Mouse (Mus musculus): ENCODE data around the gene Dnaic2.

The Dnaic2 gene

DNA sequence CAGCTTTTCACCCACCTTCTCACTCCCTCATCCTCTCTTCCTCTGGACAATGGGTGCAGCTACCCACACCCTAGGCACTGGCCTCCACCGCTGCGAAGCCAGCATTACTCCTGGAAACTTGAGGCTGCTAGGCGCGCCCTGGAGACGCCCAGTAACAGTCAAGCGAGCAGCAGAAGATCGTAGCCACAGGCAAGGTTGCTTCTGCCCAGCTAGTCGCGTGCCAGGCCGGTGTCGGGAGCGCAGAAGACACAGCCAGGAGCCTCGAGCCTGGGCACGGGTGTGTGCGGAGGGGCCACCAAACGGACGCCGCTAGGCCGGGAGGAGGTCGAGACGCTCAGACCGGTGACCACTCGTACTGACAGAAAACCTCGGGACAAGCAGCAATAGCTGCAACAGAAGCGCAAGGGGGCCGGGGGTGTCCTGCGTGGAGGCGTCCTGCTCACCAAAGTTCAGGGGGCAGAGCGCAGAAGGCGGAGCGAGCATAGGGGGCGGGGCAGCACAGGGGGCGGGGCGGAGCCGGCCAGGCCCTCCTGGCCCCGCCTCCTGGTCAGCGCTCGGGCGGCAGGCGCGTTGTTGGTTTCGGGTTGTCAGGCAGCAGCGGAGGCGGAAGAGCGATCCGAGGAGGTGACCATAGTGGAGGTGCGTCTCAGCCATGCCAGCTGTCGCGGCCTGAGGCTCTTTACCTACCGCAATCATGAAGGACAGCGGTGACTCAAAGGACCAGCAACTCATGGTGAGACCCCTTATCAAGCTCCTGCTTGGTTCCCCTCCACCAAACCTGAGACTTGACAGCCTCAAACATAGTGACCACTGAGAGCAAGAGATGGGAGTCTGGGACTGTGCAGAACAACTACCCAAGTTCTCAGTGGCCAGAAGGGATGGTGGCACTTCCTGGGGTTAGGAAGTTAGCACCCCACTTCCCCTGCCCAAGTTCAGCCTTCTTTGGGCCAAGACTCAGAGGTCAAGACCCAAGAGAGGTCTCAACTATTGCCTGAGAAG is 37.9 kb downstream of the Dnaic2 start, which contains the start of gene Kif19a:
TSS of gene Kif19a (plus strand) at position 569 of the 999 bp plus-strand sequence.
- peak; percentile 57 to 75 for DNase-seq

DNA sequence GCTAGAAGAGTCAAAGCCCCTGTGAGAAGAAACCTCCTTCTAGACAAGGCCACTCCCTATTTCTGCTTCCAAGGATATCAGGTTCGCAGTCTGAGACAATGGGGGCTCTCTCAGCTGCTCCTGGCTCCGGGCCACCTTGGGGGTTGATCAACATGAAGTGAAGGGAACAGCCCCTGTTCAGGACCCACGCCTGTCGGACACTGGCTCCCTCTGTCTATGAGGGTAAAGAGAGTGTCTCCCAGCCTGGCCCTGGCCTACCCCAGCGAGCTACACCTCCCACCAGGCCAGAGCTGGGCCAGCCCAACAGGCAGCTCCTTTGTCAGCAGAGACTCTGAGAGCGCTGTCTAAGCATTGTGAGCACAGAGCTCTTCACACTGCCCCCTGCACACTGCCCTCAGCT is 42.7 kb downstream of the Dnaic2 start:
- DNase-seq = no peak

DNA sequence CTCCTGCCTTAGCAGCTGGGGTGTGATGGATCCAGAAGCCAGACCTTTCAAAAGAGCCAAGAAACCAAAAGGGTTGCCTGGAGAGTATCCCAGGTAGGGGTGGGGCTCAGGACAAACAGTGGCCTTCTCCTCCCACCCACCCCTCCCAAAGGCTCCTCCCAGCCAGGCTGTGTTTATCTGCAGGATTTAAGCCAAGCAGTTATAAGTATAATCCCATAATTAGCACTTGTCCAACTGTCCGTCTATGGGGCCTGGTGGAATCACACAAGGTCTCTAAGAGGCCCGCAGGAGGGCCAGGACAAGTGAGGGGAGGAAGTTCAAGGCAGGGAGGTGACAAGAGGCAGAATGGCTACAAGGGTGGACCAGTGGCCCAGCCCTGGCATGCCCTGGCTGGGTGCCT is 44.7 kb downstream of the Dnaic2 start:
- no peak for DNase-seq

DNA sequence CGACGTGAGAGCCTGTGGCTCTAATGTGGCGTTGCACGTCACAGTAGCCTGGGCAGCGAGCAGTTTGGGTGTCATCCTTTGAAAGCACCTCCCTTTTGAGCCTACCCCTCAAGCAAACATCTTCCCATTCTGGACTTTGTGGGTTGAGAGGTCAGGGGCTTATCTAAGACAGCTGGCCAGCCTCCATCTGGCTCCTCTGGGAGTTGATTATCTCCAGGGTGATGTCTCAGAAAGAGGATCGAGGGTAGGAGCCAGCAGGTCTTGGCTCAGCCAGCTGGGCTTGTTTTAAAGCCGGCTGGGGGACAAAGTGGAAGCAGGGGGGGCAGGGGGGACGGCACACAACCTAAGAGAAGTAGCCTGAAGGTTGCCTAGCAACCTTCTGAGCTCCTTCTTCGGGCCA is 52.9 kb downstream of the Dnaic2 start:
- DNase-seq = no peak

DNA sequence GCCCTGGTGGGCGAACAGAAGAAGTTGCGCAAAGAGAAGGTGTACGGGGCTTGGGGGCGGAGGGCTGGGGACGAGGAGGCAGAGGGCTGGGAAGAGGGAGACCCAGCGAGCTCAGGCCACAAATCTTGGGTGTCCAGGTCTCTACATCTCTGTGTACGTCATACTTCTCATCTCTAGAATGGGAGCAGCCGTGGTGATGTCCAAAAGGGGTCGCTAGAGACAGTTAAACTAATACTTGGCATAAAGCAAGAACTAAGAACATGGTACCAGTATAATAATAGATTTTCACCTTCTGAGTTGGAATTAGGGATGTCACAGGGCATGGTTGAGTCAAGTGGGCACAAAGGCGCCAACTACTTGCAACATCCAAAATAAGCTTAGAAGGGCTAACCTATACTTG is 58.7 kb downstream of the Dnaic2 start:
- DNase-seq = no peak

DNA sequence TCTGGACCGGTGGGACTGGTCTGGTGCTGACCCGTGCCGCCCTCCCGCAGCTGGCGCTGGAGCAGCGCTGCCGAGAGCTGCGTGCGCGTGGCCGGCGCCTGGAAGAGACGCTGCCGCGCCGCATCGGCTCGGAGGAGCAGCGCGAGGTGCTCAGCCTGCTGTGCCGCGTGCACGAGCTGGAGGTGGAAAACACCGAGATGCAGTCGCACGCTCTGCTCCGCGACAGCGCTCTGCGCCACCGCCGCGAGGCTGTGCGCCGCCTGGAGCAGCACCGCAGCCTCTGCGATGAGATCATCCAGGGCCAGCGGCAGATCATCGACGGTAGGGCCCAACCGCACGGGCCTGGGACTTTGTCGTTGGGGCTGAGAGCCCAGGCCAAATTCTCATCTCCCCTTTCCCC is 59.1 kb downstream of the Dnaic2 start:
- DNase-seq = peak in 1 of 2 experiments; percentile 52

DNA sequence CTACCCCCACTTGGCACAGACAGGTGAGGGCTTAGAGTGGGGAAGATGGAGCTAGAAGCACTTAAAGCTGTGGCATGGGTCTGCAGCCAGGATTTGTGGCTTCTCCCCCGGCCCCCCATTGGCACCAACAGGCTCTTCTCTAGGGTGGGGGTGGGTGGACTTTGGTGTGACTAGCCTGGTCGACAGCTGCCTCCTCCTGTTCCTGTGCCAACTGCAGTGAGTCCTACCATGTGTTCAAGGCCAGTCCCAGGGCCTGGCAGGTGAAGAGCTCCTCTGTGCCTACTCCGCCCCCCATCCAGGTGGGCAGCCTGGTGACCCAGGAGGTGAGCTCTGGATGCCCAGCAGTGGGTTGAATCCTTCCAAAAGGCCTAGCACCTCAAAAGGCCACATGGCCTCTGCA is 60.4 kb downstream of the Dnaic2 start:
- no peak for DNase-seq

DNA sequence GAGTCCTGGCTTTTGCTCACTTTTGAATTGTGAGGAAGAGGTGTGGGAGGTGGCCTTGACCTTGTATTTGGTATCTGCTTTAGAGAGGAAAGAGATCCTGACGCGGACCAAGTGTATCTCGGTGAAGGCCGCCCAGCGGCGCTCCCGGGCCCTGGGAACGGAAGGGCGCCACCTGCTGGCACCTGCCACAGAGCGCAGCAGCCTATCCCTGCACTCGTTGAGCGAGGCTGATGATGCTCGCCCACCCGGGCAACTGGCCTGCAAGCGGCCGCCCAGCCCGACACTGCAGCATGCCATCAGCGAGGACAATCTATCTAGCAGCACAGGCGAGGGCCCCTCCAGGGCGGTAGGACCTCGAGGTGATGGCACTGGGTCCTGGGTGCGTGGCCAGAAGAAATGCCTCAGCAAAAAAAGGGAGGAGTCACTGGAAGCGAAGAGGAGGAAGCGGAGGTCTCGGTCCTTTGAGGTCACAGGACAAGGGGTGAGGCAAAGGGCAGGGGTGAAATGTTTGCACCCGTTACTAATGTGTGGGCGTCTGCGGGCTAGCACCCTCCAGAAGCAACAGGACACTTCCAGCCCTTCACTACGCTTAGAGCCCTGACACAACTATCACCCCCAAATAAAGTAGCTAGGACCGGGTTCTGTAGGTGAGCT is 62.0 kb downstream of the Dnaic2 start:
- peak; percentile 94 to 95 for DNase-seq

DNA sequence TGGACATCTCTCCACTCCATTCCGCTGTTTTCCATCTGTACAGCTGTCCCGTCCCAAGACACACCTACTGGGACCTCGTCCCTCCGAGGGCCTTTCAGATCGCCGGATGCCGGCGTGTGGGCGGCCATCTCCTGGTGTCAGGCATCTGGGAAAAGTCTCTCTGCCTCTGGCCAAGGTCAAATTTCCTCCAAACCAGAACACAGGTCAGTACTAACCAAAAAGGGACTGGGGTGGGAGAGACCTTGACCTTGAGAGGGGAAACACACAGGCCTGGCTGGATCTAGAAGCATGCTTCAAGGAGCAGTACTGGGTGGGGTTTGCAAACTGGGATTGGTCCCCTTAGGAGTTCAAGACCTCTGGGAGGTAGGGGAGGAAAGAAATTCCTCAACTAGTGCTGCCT is 62.5 kb downstream of the Dnaic2 start:
- no peak for DNase-seq

DNA sequence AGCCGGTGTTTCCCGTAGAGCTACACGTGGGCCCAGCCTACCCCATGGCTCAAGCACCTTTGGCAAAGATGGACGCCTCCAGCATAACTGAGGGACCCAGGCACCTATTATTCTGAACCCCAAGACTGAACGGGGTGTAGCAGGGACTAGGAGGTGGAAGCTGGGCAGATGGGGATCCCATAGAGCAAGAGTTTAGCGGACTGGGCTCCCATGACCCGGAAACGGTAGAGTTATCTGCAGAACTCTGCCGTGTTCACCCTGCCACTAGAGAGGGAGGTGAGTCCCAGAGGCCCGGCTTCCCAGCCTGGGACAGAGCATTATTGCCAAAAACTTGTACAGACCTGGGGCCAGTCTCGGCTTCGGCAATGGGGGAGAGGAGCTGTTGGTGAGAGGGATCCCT is 63.0 kb downstream of the Dnaic2 start:
- peak in 1 of 2 experiments; percentile 22 for DNase-seq

DNA sequence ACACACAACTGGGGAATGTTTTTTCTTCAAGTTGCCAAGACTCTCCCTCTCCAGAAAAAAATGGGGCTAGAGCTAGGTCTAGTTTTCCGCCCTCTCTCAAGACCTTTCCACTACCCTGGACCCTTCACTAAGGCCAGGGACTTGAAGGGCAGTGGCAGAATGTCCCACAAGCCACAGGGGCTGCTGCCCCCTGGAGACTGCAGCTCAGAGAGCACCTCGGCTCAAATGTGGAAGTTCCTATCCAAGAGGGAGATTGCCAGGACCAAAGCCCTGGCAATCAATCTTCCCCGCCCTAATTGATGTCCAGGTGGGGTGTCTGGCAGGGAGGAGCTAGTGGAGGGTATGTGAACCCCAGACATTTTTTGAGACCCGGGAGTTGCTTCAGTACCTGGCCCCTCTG is 63.6 kb downstream of the Dnaic2 start:
- DNase-seq = peak in 1 of 2 experiments; percentile 36

DNA sequence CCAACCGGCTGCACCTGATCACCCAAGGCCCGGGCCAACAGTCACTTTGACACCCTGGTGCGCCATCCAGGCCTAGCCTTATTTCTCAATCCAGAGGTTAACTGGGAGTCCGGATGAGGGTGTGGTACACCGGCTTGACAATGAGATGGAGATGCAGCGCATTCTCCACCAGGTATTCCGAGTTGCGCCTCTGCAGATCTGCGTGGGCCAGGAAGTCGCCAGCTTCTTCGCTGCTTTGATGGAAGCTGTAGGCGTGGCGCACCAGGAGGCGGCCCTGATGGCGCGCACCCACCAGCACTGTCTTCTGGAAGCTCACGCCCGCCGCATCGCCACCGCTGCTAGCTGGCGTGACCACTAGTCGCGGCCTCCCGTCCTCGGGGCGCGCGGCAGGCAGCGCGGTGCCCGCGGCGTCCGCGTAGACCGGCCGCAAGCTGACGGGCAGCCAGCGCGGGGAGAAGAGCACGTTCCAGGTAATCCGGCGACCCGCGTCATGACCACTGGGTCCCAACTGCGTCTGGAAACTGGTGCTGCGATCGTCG is 64.2 kb downstream of the Dnaic2 start:
- DNase-seq = peak in 1 of 2 experiments; percentile 65

DNA sequence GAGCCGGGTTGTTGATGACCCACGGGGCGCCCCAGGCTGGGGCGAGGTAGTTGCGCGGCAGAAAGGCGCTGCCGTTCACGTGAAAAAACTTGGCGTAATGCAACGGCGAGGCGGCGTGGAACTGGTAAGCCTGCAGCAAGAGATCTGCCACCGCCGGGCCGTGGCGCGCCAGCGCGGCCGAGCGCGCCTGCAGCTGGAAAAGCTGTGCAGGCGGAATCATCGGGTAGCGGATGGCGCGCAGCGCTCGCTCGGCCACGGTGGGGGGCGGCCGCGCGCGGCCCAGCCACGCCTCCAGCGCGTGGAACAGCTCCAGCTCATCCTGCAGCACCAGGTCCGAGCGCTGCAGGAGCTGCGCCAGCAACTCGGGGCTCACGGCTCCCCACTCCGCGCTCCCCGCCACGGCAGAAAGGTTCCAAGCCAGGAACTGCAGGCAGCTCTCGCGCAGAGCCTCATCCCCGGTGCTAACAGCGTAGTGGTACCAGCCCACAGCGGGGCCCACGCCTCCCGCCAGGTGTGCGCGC is 64.7 kb downstream of the Dnaic2 start:
- DNase-seq = peak; percentile 79 to 84

DNA sequence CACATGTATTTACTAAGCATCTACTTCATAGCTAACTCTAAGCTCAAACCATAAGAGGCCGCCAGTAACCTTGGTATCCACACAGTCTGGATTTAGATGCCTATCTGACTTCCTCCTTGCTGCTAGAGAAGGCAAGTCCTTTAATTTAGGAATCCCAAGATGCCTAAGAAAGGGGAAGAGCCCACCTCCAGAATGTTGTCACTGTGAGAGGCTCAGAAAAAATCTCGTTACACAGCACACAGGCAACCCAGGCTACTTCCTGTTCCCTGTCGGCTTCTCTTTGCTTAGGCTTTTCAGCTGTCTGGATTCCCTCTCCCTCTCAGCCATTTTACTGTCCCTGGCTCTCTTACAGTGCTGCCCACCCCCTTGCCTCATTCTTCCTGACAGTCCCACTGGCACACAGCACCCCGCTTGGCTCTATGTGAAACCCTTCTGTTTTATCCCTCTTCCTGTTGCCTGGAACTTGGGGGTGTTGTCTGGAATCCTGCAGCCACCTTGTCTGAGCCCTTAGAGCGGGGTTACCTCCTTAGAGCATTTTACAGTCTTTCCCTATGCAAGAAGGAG is 65.8 kb downstream of the Dnaic2 start:
- DNase-seq = no peak

DNA sequence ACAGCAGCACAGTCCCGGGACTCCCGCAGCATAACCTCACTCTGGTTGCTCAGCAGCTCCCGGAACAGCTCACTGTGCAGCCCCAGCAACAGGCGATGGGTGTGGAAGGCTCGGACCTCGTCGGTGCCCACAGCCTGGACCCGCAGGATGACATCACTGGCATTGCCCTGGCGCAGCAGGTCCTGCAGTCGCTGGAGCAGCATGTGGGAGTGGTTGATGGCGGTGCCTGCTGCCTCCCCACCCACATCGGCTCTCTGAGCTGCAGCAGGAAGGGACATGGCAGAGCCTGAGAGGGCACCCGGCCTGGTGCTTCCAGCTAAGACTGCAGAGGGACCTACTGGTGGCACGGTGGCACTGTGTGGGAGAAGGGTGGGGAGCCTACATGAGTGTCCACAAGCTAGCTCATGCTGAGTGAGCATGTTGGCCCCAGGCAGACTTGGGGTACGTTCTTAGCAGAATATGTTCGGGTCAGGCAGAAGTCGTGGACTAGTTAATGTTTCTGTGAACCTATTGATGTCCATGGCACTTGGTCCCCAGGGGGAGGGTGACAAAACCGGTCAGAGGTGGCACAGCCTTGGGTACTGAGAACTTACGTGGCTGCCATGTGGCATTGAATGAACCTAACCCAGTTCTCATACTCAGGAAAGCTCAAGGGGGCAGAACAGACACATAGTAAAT is 66.8 kb downstream of the Dnaic2 start:
- peak; percentile 64 to 67 for DNase-seq

DNA sequence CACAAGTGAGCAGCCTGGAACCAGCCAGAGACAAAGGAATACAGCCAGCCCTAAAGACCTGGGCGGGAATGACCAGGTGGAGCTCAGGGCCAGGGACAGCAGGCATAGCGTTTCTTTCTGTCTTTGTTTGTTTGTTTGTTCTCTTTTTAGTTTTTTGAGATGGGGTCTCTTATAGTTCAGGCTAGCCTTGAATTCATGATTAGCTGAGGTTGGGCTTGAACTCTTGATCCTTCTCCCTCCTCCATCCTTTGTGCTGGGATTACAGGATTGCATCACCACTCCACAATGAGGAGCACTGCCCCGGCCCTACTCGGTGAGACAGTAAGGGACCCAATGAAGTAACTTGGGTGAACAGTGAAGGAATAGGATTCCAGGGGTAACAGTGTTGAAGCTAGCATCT is 67.5 kb downstream of the Dnaic2 start:
- no peak for DNase-seq

DNA sequence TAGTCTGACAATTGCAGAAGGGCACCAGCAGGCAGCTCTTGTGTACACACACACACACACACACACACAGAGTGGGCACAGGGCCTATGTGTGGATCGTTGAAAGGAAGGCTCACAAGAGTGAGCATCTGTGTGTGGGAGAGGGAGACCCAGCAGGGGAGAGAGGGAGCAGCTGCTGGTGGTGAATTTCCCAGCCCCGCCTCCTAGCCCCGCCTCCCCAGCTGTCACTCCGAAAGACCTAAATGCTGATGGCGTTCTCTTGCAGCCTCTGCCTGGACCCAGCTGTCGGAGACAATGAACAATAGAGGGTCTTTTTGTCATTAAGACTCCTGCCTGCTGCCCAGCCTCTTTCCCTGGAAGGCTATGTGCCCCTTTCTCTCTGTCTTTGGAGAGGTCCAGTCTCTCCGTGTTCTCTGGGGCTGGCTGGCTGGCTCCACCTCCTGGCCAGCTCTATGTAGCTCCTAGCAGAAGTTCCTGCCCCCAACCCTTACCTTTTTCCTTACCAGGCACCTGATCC is 68.1 kb downstream of the Dnaic2 start:
- DNase-seq = peak; percentile 93 to 95

DNA sequence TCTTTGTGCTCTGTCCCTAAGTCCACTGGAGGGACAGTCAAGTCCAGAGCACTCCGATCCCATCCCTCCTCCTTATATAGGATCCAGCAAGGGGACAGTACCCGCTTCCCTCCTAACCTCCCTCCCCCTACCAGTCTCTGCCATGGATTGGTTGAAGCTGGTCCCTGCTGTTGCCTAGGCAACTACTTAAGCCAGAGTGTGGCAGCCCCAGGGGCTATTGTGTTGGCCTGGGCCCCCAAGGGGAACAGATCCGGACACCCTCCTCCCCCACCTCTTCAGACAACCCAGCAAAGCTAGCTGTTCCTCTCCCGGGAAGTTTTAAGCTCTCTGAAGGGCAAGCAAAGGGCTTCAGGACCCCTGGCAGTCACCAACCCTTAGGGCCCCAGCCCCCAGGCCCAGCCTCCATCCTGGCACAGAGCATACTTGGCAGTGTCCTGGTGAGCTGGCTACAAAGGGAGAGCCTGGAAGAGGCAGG is 68.7 kb downstream of the Dnaic2 start, which contains the start of gene Btbd17:
TSS of gene Btbd17 (minus strand) at position 98 of the 475 bp plus-strand sequence.
- DNase-seq = peak in 1 of 2 experiments; percentile 59

DNA sequence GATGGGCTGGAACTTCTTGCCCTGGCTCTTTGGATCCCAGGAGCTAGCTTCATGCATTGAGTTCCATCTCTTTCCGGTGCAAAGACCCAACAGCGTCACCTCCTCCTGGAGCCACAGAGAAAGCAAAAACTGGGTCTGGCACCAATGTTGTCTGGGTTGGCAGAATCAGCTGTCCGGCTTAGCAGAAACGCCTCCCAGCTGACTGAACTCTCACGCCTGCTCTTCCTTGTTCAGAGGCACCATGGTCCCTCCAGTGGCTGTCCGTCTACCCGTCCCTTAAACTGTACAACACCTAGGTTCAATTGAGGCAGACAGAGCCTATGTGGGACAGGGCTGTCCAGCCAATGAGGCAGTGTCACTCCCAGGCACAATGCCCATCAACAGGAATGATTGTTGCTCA is 70.0 kb downstream of the Dnaic2 start:
- DNase-seq = peak in 1 of 2 experiments; percentile 30

DNA sequence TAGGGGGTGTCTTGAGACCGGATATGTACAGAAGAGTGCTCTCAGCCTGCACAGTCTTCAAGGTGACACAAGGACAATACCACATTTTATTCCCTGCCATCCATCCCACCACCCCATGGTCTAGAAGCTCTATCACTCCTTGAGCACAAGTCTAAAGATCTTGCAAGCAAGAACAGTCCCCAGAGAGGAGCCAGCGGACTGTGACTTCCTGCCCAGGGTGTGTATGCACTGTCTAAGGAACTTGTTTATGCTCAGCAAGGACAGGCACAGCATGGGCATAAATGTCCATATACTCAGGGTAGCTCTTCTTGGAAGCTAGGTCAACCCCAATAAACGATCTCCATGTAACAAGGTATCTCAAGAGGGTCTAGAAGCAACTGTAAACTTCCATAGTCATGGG is 70.8 kb downstream of the Dnaic2 start:
- DNase-seq = no peak

DNA sequence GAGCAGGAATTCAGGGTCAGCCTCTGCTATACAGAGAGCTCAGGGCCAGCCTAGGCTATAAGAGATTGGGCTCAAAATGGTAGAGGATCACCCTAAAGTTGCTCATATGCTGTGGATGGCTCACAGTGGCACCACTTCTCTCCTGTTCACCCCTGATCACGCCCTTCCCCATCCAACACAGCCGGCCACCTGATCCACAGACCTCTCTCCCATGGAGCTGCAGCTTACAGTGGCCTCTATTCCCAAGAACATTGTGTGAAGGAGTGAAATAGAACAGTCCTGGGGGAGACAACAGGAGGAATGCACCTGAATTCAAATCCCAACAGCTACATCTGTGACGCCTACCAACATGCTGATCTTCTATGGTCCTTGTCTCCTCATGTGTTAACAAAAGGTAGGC is 71.4 kb downstream of the Dnaic2 start, which contains the start of gene Gpr142:
TSS of gene Gpr142 (plus strand) at position 301 of the 400 bp plus-strand sequence.
- no peak for DNase-seq

DNA sequence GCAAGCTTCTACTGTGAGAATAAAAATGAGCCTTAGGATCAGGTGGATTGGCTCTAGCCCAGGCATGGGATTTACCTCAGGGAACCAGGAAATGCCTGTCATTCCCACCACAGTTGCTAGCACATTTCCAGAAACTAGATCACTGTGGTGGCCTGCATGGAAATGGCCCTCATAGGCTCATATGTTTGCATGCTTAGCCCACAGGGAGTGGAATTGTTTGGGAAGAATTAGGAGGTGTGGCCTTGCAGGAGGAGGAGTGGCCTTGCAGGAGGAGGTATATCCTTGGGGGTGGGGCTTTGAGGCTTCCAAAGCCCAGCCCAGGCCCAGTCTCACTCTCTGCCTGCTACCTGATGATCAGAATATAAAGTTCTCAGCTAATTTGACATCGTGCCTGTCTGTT is 74.7 kb downstream of the Dnaic2 start:
- no peak for DNase-seq

Measured in cerebellum, postnatal 25 days (tissue).